Mouse (Mus musculus) heart, postnatal 0 days (tissue): ENCODE data around the gene Fam129a. TPM values are rescaled to one million over a fixed set of nuclear protein-coding genes. Genes with fewer than 3 reads are reported as not detected.

ENCODE experiments used
- ATAC-seq: fragments of 200-750 bp; cut with Nextera tagmentation; 2 replicates; pipeline ENCODE4 v1.8.0; 2017; ENCODE audit warnings: low read depth, moderate number of reproducible peaks, moderate library complexity; ENCODE audit not compliant: insufficient read depth
- DNase-seq: peaks from one replicate; pipeline ENCODE4 v3.0.0-alpha.2; 2016; ENCODE audit warnings: low spot score
- H3K27ac ChIP-seq: fragments of 300-500 bp; sonication (generic); 2 replicates; pipeline ENCODE4 v1.5.1; 2014; ENCODE audit warnings: low read depth, mild to moderate bottlenecking
- H3K27me3 ChIP-seq: fragments of 300-500 bp; sonication (generic); 2 replicates; pipeline ENCODE4 v1.6.1; 2014; ENCODE audit warnings: low read length, mixed read lengths; ENCODE audit not compliant: control insufficient read depth, insufficient read depth
- H3K36me3 ChIP-seq: fragments of 300-500 bp; sonication (generic); replicated peaks from 2 replicates; pipeline ENCODE4 v1.6.1; 2014; ENCODE audit warnings: low read length, mixed read lengths; ENCODE audit not compliant: control insufficient read depth, insufficient read depth
- H3K4me1 ChIP-seq: fragments of 300-500 bp; sonication (generic); 2 replicates; pipeline ENCODE4 v1.6.1; 2014; ENCODE audit warnings: antibody characterized with exemption; ENCODE audit not compliant: control insufficient read depth, insufficient read depth
- H3K4me2 ChIP-seq: fragments of 300-500 bp; sonication (generic); 2 replicates; pipeline ENCODE4 v1.6.1; 2014; ENCODE audit warnings: low read depth, mild to moderate bottlenecking, low read length, moderate library complexity
- H3K4me3 ChIP-seq: fragments of 300-500 bp; sonication (generic); 2 replicates; pipeline ENCODE4 v1.5.1; 2014; ENCODE audit warnings: low read depth, low read length
- H3K9ac ChIP-seq: fragments of 300-500 bp; sonication (generic); replicated peaks from 2 replicates; pipeline ENCODE4 v1.6.1; 2014; ENCODE audit warnings: low read depth, low read length, mixed read lengths
- H3K9me3 ChIP-seq: fragments of 300-500 bp; sonication (generic); replicated peaks from 2 replicates; pipeline ENCODE4 v1.6.1; 2016; ENCODE audit warnings: low read length; ENCODE audit not compliant: control insufficient read depth
- CTCF ChIP-seq: IDR thresholded peaks from 2 replicates; pipeline ENCODE4 v1.5.1; 2016; ENCODE audit warnings: antibody characterized with exemption, control low read depth, low read depth
- EP300 ChIP-seq: IDR thresholded peaks from 2 replicates; pipeline ENCODE4 v1.6.1; 2016; ENCODE audit warnings: antibody characterized with exemption, low read depth
- WGBS: fragments of 180-500 bp; shearing (Covaris S2); extraction: QIAGEN DNeasy Blood & Tissue Kit; methylation state at CpG from one replicate; pipeline ENCODE4 v1.1.7; 2014; 5-methylcytosine and 5-hydroxymethylcytosine counted together
- polyA plus RNA-seq: library from polyadenylated mRNA; unstranded; fragments of >200 nt; fragmentation: Nextera tagmentation; extraction: Ambion mirVana; gene quantifications from 2 replicates; pipeline ENCODE4 v1.2.1, GENCODE M21; 2015
- total RNA-seq: library from RNA; depleted of rRNA; stranded (reverse); fragments of >200 nt; gene quantifications from 2 replicates; pipeline ENCODE4 v1.2.3, GENCODE M21; 2014; ENCODE audit warnings: low replicate concordance

Fam129a gene
- total and polyA plus RNA-seq, 2 experiments from 2014 or later, result 14.1 to 64.3 TPM

- H3K4me1 ChIP-seq, result no peaks in the 10 kb centered on the region
- 56% methylated on average over 6 of the region's 6 CpGs for WGBS
These were observed 7.1 kb upstream of the Fam129a start for GRCm38 (mm10) chr1:151563893-151564292.

GRCm38 (mm10) chr1:151564377-151564776, 6.6 kb upstream of the Fam129a start:
- Histone ChIP-seq H3K9me3 (no peaks in the 10 kb centered on the region), H3K27me3 (no peaks in the 10 kb centered on the region), H3K36me3 (no peaks in the 10 kb centered on the region), H3K4me2 (no peak overlapping the region), H3K9ac (no peak overlapping the region), H3K27ac (no peak overlapping the region), H3K4me1 (no peaks in the 10 kb centered on the region), H3K4me3 (no peak overlapping the region)
- DNase-seq (peak; percentile 81), ATAC-seq (peak; percentile 84)
- no peak for TF ChIP-seq EP300
- peak; percentile 93 for TF ChIP-seq CTCF
- WGBS, result 14% methylated on average over 12 of the region's 12 CpGs

More at GRCm38 (mm10) chr1:151563893-151564292, 7.1 kb upstream of the Fam129a start:
- Histone ChIP-seq H3K4me3 (no peak overlapping the region), H3K27ac (no peak overlapping the region), H3K36me3 (no peaks in the 10 kb centered on the region), H3K9me3 (no peaks in the 10 kb centered on the region), H3K4me2 (no peak overlapping the region), H3K9ac (no peak overlapping the region), H3K27me3 (no peaks in the 10 kb centered on the region)
- DNase-seq (no peak), ATAC-seq (no peak)
- TF ChIP-seq EP300 (no peak), CTCF (no peak)

GRCm38 (mm10) chr1:151568682-151569081, 2.3 kb upstream of the Fam129a start:
- H3K27me3 ChIP-seq, result no peaks in the 10 kb centered on the region
- 0 out of 2 replicates have a peak, but pooled peaks cover 9% of the 10 kb centered on the region for H3K4me1 ChIP-seq
- H3K36me3 ChIP-seq, result no peaks in the 10 kb centered on the region
- no peak overlapping the region for H3K9ac ChIP-seq
- ATAC-seq (no peak), DNase-seq (no peak)
- H3K9me3 ChIP-seq, result no peaks in the 10 kb centered on the region
- no peak overlapping the region for H3K4me2 ChIP-seq
- WGBS, result 66% methylated on average over 7 of the region's 7 CpGs
- no peak overlapping the region for H3K27ac ChIP-seq
- H3K4me3 ChIP-seq, result no peak overlapping the region
- TF ChIP-seq EP300 (no peak), CTCF (no peak)

GRCm38 (mm10) chr1:151571838-151572578, 1.0 kb downstream of the Fam129a start:
- DNase-seq, result no peak
- Histone ChIP-seq H3K4me3 (peak overlapping the region; percentile 61), H3K4me2 (peak overlapping the region; percentile 68), H3K36me3 (no peaks in the 10 kb centered on the region), H3K9ac (peak overlapping the region; percentile 56), H3K9me3 (no peaks in the 10 kb centered on the region), H3K27me3 (no peaks in the 10 kb centered on the region), H3K27ac (0 out of 2 replicates have a peak overlapping the region, but pooled peaks have one; percentile 39), H3K4me1 (0 out of 2 replicates have a peak, but pooled peaks cover 10% of the 10 kb centered on the region)
- no peak for TF ChIP-seq CTCF
- TF ChIP-seq EP300, result no peak
- ATAC-seq, result no peak
- 29% methylated on average over 10 of the region's 10 CpGs for WGBS

- TF ChIP-seq EP300 (no peak), CTCF (no peak; the same call in 1 of the 2 replicates)
- no peaks in the 10 kb centered on the region for H3K9me3 ChIP-seq
- H3K4me1 ChIP-seq, result 0 out of 2 replicates have a peak, but pooled peaks cover 10% of the 10 kb centered on the region
- WGBS, result 62% methylated on average over 7 of the region's 7 CpGs
- ATAC-seq (peak; percentile 69), DNase-seq (peak; percentile 45)
- H3K4me3 ChIP-seq, result peak overlapping the region; percentile 61; the same call in 1 of the 2 replicates
- no peaks in the 10 kb centered on the region for H3K27me3 ChIP-seq
- H3K9ac ChIP-seq, result no peak overlapping the region
- no peaks in the 10 kb centered on the region for H3K36me3 ChIP-seq
- peak overlapping the region; percentile 68 for H3K4me2 ChIP-seq
- peak overlapping the region; percentile 39; the same call in 1 of the 2 replicates for H3K27ac ChIP-seq
These were observed 1.8 kb downstream of the Fam129a start for GRCm38 (mm10) chr1:151572601-151573320.
